Mouse (Mus musculus) MEL (cell line): ENCODE measurements around the gene St6galnac3. TPM values are rescaled to one million over a fixed set of nuclear protein-coding genes. Genes with fewer than 3 reads are reported as not detected.
A peak's percentile ranks its signal among the peaks of the same experiment; 100 is the strongest.

Experiments used
- DNase-seq: peaks from one replicate; pipeline ENCODE4 v3.0.0; 2011; ENCODE audit warnings: low read depth, low spot score
- H3K27ac ChIP-seq: 2 replicates; pipeline ENCODE4 v1.5.1; 2012; ENCODE audit warnings: low read depth, mild to moderate bottlenecking, control low read depth, low read length, moderate library complexity; ENCODE audit not compliant: control insufficient read depth
- H3K27me3 ChIP-seq, 2 experiments: fragments of 150-350 bp in 1 of 2; sonication (generic) in 1 of 2; 2 replicates each; pipeline ENCODE4 v1.6.1; 2012; ENCODE audit warnings: low read length in 2 of 2, mild to moderate bottlenecking in 2 of 2, improper control_type of control experiment in 1 of 2, moderate library complexity in 1 of 2; ENCODE audit not compliant: insufficient read depth in 2 of 2, control insufficient read depth in 1 of 2
- H3K36me3 ChIP-seq, 2 experiments: 2 replicates each; pipeline ENCODE4 v1.6.1; 2012 to 2014; ENCODE audit warnings: low read length in 2 of 2, improper control_type of control experiment in 1 of 2, inconsistent platforms in 1 of 2, mild to moderate bottlenecking in 1 of 2; ENCODE audit not compliant: insufficient read depth in 2 of 2, control insufficient read depth in 1 of 2
- H3K4me1 ChIP-seq, 2 experiments: fragments of 150-350 bp in 1 of 2; sonication (generic) in 1 of 2; 2 replicates each; pipeline ENCODE4 v1.6.1; 2012; ENCODE audit warnings: low read length in 2 of 2, improper control_type of control experiment in 1 of 2, mild to moderate bottlenecking in 1 of 2; ENCODE audit not compliant: insufficient read depth in 2 of 2, control insufficient read depth in 1 of 2
- H3K4me3 ChIP-seq, 2 experiments: fragments of 150-350 bp in 1 of 2; sonication (generic) in 1 of 2; 2 replicates each; pipeline ENCODE4 v1.5.1; 2012; ENCODE audit warnings: low read depth in 2 of 2, low read length in 2 of 2, mild to moderate bottlenecking in 2 of 2, moderate library complexity in 2 of 2, control low read depth in 1 of 2, improper control_type of control experiment in 1 of 2; ENCODE audit not compliant: control insufficient read depth in 1 of 2, insufficient read depth in 1 of 2
- H3K79me2 ChIP-seq: 2 replicates; pipeline ENCODE4 v1.6.1; 2012; ENCODE audit warnings: mild to moderate bottlenecking, low read length, moderate library complexity; ENCODE audit not compliant: control insufficient read depth, poor library complexity, insufficient read depth
- H3K9ac ChIP-seq: 2 replicates; pipeline ENCODE4 v1.6.1; 2012; ENCODE audit warnings: low read depth, mild to moderate bottlenecking, control low read depth, low read length, moderate library complexity; ENCODE audit not compliant: control insufficient read depth, poor library complexity, severe bottlenecking
- H3K9me3 ChIP-seq: fragments of 150-350 bp; sonication (generic); replicated peaks from 2 replicates; pipeline ENCODE4 v1.6.1; 2012; ENCODE audit warnings: mild to moderate bottlenecking, low read length, improper control_type of control experiment, moderate library complexity; ENCODE audit not compliant: insufficient read depth
- BHLHE40 ChIP-seq: IDR thresholded peaks from 2 replicates; pipeline ENCODE4 v1.6.1; 2012; ENCODE audit warnings: low read depth, mild to moderate bottlenecking, inconsistent platforms, low read length, improper control_type of control experiment, borderline replicate concordance
- CHD2 ChIP-seq: IDR thresholded peaks from 2 replicates; pipeline ENCODE4 v1.6.1; 2011; ENCODE audit warnings: low read length, improper control_type of control experiment
- CTCF ChIP-seq, 3 experiments: IDR thresholded peaks in 2 of 3; conservative IDR thresholded peaks in 1 of 3; 2 replicates each; pipeline ENCODE4 v1.5.1; 2011 to 2012; ENCODE audit warnings: low read length in 3 of 3, low read depth in 2 of 3, mild to moderate bottlenecking in 2 of 3, improper control_type of control experiment in 1 of 3, inconsistent platforms in 1 of 3, mixed read lengths in 1 of 3, moderate library complexity in 1 of 3; ENCODE audit not compliant: control insufficient read depth in 1 of 3, insufficient read depth in 1 of 3, poor library complexity in 1 of 3, severe bottlenecking in 1 of 3
- EP300 ChIP-seq, 2 experiments: IDR thresholded peaks; 2 replicates each; pipeline ENCODE4 v1.6.1; 2011; ENCODE audit warnings: improper control_type of control experiment in 2 of 2, low read length in 2 of 2, low read depth in 1 of 2, mild to moderate bottlenecking in 1 of 2
- ETS1 ChIP-seq: IDR thresholded peaks from 2 replicates; pipeline ENCODE4 v1.6.1; 2012; ENCODE audit warnings: low read depth, mild to moderate bottlenecking, inconsistent platforms, low read length, improper control_type of control experiment, moderate library complexity
- GATA1 ChIP-seq: IDR thresholded peaks from 2 replicates; pipeline ENCODE4 v1.6.1; 2011; ENCODE audit warnings: low read depth, low read length, improper control_type of control experiment
- KAT2A ChIP-seq: conservative IDR thresholded peaks from 2 replicates; pipeline ENCODE4 v1.6.1; 2012; ENCODE audit warnings: low read depth, low read length, improper control_type of control experiment, inconsistent platforms
- MAFK ChIP-seq: IDR thresholded peaks from 2 replicates; pipeline ENCODE4 v1.6.1; 2011; ENCODE audit warnings: low read depth, mild to moderate bottlenecking, low read length, improper control_type of control experiment, borderline replicate concordance
- MAX ChIP-seq: IDR thresholded peaks from 2 replicates; pipeline ENCODE4 v1.6.1; 2011; ENCODE audit warnings: low read length, improper control_type of control experiment
- MEF2A ChIP-seq: IDR thresholded peaks from 2 replicates; pipeline ENCODE4 v1.6.1; 2014; ENCODE audit warnings: low read depth, mild to moderate bottlenecking, inconsistent platforms, low read length, improper control_type of control experiment; ENCODE audit not compliant: poor library complexity, insufficient replicate concordance, severe bottlenecking; ENCODE audit errors: extremely low read depth
- MXI1 ChIP-seq: IDR thresholded peaks from 2 replicates; pipeline ENCODE4 v1.6.1; 2011; ENCODE audit warnings: mild to moderate bottlenecking, low read depth, low read length, improper control_type of control experiment
- MYC ChIP-seq: IDR thresholded peaks from 2 replicates; pipeline ENCODE4 v1.6.1; 2011; ENCODE audit warnings: low read depth, mild to moderate bottlenecking, low read length, improper control_type of control experiment, moderate library complexity
- NRF1 ChIP-seq: IDR thresholded peaks from 2 replicates; pipeline ENCODE4 v1.6.1; 2014; ENCODE audit warnings: low read depth, mild to moderate bottlenecking, inconsistent platforms, low read length, improper control_type of control experiment, moderate library complexity; ENCODE audit not compliant: poor library complexity, insufficient read depth, severe bottlenecking
- RCOR1 ChIP-seq: IDR thresholded peaks from 2 replicates; pipeline ENCODE4 v1.6.1; 2012; ENCODE audit warnings: low read depth, mild to moderate bottlenecking, inconsistent platforms, low read length, improper control_type of control experiment
- SIN3A ChIP-seq: IDR thresholded peaks from 2 replicates; pipeline ENCODE4 v1.6.1; 2012; ENCODE audit warnings: low read length, improper control_type of control experiment, inconsistent platforms
- ZC3H11A ChIP-seq: IDR thresholded peaks from 2 replicates; pipeline ENCODE4 v1.6.1; 2012; ENCODE audit warnings: low read depth, mild to moderate bottlenecking, inconsistent platforms, low read length, improper control_type of control experiment
- ZKSCAN1 ChIP-seq: IDR thresholded peaks from 2 replicates; pipeline ENCODE4 v1.6.1; 2012; ENCODE audit warnings: low read depth, mild to moderate bottlenecking, inconsistent platforms, low read length, improper control_type of control experiment, moderate library complexity
- ZNF384 ChIP-seq: IDR thresholded peaks from 2 replicates; pipeline ENCODE4 v1.6.1; 2012; ENCODE audit warnings: low read depth, mild to moderate bottlenecking, inconsistent platforms, low read length, improper control_type of control experiment
- polyA plus RNA-seq, 2 experiments: library from polyadenylated mRNA; stranded (reverse) in 1 of 2; unstranded in 1 of 2; fragments of >175 nt in 1 of 2; fragments of >200 nt in 1 of 2; gene quantifications; 2 replicates each; pipeline versions ENCODE4 v1.2.1 to v1.2.4; 2012; ENCODE audit warnings: low replicate concordance in 2 of 2, low read depth in 1 of 2; ENCODE audit not compliant: insufficient read length in 2 of 2, insufficient read depth in 1 of 2, missing spikeins in 1 of 2
- total RNA-seq: library from RNA; depleted of rRNA; stranded (reverse); fragments of 300-350 nt; gene quantifications from 2 replicates; pipeline ENCODE4 v1.2.3, GENCODE M21; 2012

Gene St6galnac3
- total and polyA plus RNA-seq, 3 experiments, result 7.8 to 11.4 TPM; not detected in 1

- Histone ChIP-seq H3K79me2 (no peaks in the 10 kb centered on the region; the same call in 1 of the 2 replicates), H3K9ac (no peak overlapping the region), H3K4me1 (peaks cover 19 to 39% of the 10 kb centered on the region in 2 experiments), H3K27ac (peak overlapping the region; percentile 36), H3K27me3 (no peaks in the 10 kb centered on the region), H3K4me3 (no peak overlapping the region), H3K9me3 (no peaks in the 10 kb centered on the region), H3K36me3 (peaks cover 2 to 39% of the 10 kb centered on the region in 2 experiments; a peak in 2 of 4 replicates)
- DNase-seq, result peak; percentile 53
- no peak; the same call in 1 of the 2 replicates for TF ChIP-seq GATA1
- TF ChIP-seq RCOR1, result peak; percentile 71; the same call in 1 of the 2 replicates
- peak; percentile 72 for TF ChIP-seq ZNF384
- TF ChIP-seq CHD2, result no peak
- TF ChIP-seq MEF2A, result peak; percentile 75; the same call in 1 of the 2 replicates
- TF ChIP-seq EP300 (IDR thresholded peaks at IDR 0.05; ENCODE audit: low read depth in 1 of 2, low read length in 2 of 2), result peak in 1 of 2 experiments; percentile 46; a peak in 1 of 4 replicates
- TF ChIP-seq MYC, result peak; percentile 72; the same call in 1 of the 2 replicates
- no peak for TF ChIP-seq ZKSCAN1
Observed at GRCm38 (mm10) chr3:153674359-153674758, 50.6 kb downstream of the St6galnac3 start.

DNA sequence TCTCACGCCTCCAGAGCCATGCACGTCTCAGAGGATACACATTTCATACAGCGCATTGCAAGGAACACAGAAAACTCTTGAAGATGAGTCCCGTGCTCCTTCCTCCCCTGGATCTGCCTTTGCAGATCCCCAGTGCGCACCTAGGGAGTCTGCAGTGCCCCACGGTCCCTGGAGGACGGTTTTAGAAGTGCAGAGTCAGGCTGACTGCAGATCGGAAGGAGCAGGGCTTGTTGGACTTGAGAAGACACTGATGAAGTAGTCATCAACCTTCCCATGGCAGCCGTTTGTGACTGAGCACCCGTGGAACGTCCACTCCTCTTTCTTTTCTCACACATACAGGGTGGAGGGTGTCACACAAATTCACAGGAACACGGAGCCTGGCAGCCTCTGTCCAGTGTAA is 51.5 kb downstream of the St6galnac3 start:
- no peaks in the 10 kb centered on the region; the same call in 1 of the 2 replicates for H3K79me2 ChIP-seq
- H3K27ac ChIP-seq, result no peak overlapping the region
- H3K27me3 ChIP-seq, result no peaks in the 10 kb centered on the region
- H3K4me1 ChIP-seq, result peaks cover 20 to 48% of the 10 kb centered on the region in 2 experiments
- H3K36me3 ChIP-seq, result peaks cover 2 to 46% of the 10 kb centered on the region in 2 experiments; a peak in 2 of 4 replicates
- TF ChIP-seq KAT2A (no peak), CTCF (IDR thresholded peaks at IDR 0.05 in 2 of 3, conservative IDR thresholded peaks at IDR 0.05 in 1 of 3; ENCODE audit: control insufficient read depth in 1 of 3, insufficient read depth in 1 of 3, low read depth in 2 of 3, low read length in 3 of 3, poor library complexity in 1 of 3, severe bottlenecking in 1 of 3) (peak in 1 of 3 experiments; percentile 9; a peak in 1 of 6 replicates)
- H3K4me3 ChIP-seq, result no peak overlapping the region
- H3K9ac ChIP-seq, result no peak overlapping the region
- no peak for DNase-seq
- H3K9me3 ChIP-seq, result no peaks in the 10 kb centered on the region

- H3K36me3 ChIP-seq, result peaks cover 0 to 46% of the 10 kb centered on the region in 2 experiments; a peak in 2 of 4 replicates
- peaks cover 20 to 47% of the 10 kb centered on the region in 2 experiments for H3K4me1 ChIP-seq
- no peak overlapping the region for H3K4me3 ChIP-seq
- TF ChIP-seq EP300 (IDR thresholded peaks at IDR 0.05; ENCODE audit: low read depth in 1 of 2, low read length in 2 of 2) (peak in 1 of 2 experiments; percentile 32; a peak in 1 of 4 replicates), MXI1 (peak; percentile 62; the same call in 1 of the 2 replicates), GATA1 (peak; percentile 73), SIN3A (peak; percentile 48; the same call in 1 of the 2 replicates), BHLHE40 (no peak), ETS1 (peak; percentile 36; the same call in 1 of the 2 replicates), MAFK (no peak), MAX (no peak), ZC3H11A (no peak), CHD2 (no peak), NRF1 (0 out of 2 replicates have a peak, but pooled peaks have one; percentile 13), KAT2A (no peak)
- no peak overlapping the region for H3K9ac ChIP-seq
- peak overlapping the region; percentile 24 for H3K27ac ChIP-seq
- no peaks in the 10 kb centered on the region for H3K27me3 ChIP-seq
- H3K9me3 ChIP-seq, result no peaks in the 10 kb centered on the region
- H3K79me2 ChIP-seq, result no peaks in the 10 kb centered on the region; the same call in 1 of the 2 replicates
- peak; percentile 47 for DNase-seq
Observed at GRCm38 (mm10) chr3:153670953-153671674, 53.9 kb downstream of the St6galnac3 start.
